Mouse (Mus musculus): ENCODE measurements around the gene Uchl1.

DNA sequence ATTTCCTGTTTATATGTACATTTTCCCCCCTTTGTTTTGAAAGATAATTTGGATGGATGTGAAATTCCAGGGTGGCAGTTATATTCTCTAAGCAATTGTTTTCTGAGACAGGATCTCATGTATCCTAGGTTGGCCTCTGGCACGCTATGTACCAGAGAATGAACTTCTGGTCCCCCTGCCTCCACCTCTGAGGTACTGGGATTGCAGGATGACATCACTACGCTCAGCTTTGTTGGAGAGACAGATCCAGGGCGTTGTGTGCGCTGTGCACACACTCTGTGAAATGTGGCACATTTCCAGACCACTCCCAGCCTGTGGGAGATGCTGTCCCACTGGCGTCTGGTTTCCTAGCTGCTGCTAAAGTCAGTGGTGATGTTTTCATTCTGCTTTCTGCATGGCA, 21.7 kb upstream of the Uchl1 start:
- TF ChIP-seq CTCF (IDR thresholded peaks at IDR 0.05; ENCODE audit: low read depth, low read length) (no peak), TAL1 (conservative IDR thresholded peaks at IDR 0.05; ENCODE audit: low read depth, low read length) (no peak), POLR2AphosphoS5 (IDR thresholded peaks at IDR 0.05; ENCODE audit: insufficient replicate concordance, low read depth, low read length) (no peak), GATA2 (IDR thresholded peaks at IDR 0.05; ENCODE audit: borderline replicate concordance, low read depth, low read length) (no peak), GATA1 (IDR thresholded peaks at IDR 0.05; ENCODE audit: borderline replicate concordance, low read length) (no peak)
